Mouse (Mus musculus) liver, adult 2 months (tissue): ENCODE results near the gene Hspbap1.

ENCODE experiments used
- CTCF ChIP-seq: fragments of 200-500 bp; IDR thresholded peaks from 2 replicates; pipeline ENCODE4 v1.5.1; 2011; ENCODE audit warnings: low read depth, low read length, control low read depth
- POLR2A ChIP-seq: fragments of 200-500 bp; IDR thresholded peaks from 2 replicates; pipeline ENCODE4 v1.6.1; 2011; ENCODE audit warnings: low read length, control low read depth; ENCODE audit not compliant: insufficient read depth; ENCODE audit errors: extremely low read depth

GRCm38 (mm10) chr16:35738096-35738767, 31.9 kb upstream of the Hspbap1 start:
- TF ChIP-seq CTCF, result no peak
- no peak for TF ChIP-seq POLR2A
